Mouse (Mus musculus) spleen, adult 2 months (tissue): ENCODE data around the gene Uhrf1. TPM values are rescaled to one million over a fixed set of nuclear protein-coding genes. Genes with fewer than 3 reads are reported as not detected.

ENCODE experiments used
- DNase-seq, 2 experiments: peaks; one replicate each; pipeline versions ENCODE4 v3.0.0 to v3.0.0-alpha.2; 2012 to 2021; ENCODE audit warnings: low spot score in 2 of 2, low read depth in 1 of 2
- H3K27ac ChIP-seq: fragments of 200-500 bp; 2 replicates; pipeline ENCODE4 v1.5.1; 2012; ENCODE audit warnings: low read length, inconsistent platforms; ENCODE audit not compliant: insufficient read depth
- H3K27me3 ChIP-seq: fragments of 200-500 bp; 2 replicates; pipeline ENCODE4 v1.6.1; 2012; ENCODE audit warnings: mild to moderate bottlenecking, moderate library complexity, low read length, inconsistent platforms; ENCODE audit not compliant: control insufficient read depth, insufficient read depth
- H3K36me3 ChIP-seq: fragments of 200-500 bp; 2 replicates; pipeline ENCODE4 v1.6.1; 2012; ENCODE audit warnings: mild to moderate bottlenecking, low read length, inconsistent platforms; ENCODE audit not compliant: control insufficient read depth, insufficient read depth
- H3K4me1 ChIP-seq: fragments of 200-500 bp; 2 replicates; pipeline ENCODE4 v1.6.1; 2011; ENCODE audit warnings: inconsistent platforms; ENCODE audit not compliant: control insufficient read depth, insufficient read depth, insufficient read length
- H3K4me3 ChIP-seq: fragments of 200-500 bp; 2 replicates; pipeline ENCODE4 v1.5.1; 2011; ENCODE audit warnings: mild to moderate bottlenecking, inconsistent platforms; ENCODE audit not compliant: insufficient read depth, insufficient read length; ENCODE audit errors: extremely low read depth
- CTCF ChIP-seq: fragments of 200-500 bp; IDR thresholded peaks from 2 replicates; pipeline ENCODE4 v1.5.1; 2011; ENCODE audit warnings: mild to moderate bottlenecking, inconsistent platforms; ENCODE audit not compliant: insufficient read depth, insufficient read length, insufficient replicate concordance; ENCODE audit errors: extremely low read depth
- POLR2A ChIP-seq: fragments of 200-500 bp; IDR thresholded peaks from 2 replicates; pipeline ENCODE4 v1.6.1; 2011; ENCODE audit warnings: low read depth, low read length, inconsistent platforms
- WGBS: fragments of 180-500 bp; shearing (Covaris S2); methylation state at CpG from one replicate; pipeline ENCODE4 v1.1.7; 2018; 5-methylcytosine and 5-hydroxymethylcytosine counted together
- polyA plus RNA-seq: library from polyadenylated mRNA; depleted of rRNA; stranded (reverse); fragments of >200 nt; gene quantifications from 2 replicates; pipeline ENCODE4 v1.2.3, GENCODE M21; 2012

Gene Uhrf1
- polyA plus RNA-seq, 1 experiment, result 16.5 TPM

- WGBS, result under 1% methylated on average over 16 of the region's 16 CpGs
- DNase-seq, result peak; percentile 81 to 82
These were observed 12.0 kb upstream of the Uhrf1 start for GRCm38 (mm10) chr17:56291171-56291511.

DNA sequence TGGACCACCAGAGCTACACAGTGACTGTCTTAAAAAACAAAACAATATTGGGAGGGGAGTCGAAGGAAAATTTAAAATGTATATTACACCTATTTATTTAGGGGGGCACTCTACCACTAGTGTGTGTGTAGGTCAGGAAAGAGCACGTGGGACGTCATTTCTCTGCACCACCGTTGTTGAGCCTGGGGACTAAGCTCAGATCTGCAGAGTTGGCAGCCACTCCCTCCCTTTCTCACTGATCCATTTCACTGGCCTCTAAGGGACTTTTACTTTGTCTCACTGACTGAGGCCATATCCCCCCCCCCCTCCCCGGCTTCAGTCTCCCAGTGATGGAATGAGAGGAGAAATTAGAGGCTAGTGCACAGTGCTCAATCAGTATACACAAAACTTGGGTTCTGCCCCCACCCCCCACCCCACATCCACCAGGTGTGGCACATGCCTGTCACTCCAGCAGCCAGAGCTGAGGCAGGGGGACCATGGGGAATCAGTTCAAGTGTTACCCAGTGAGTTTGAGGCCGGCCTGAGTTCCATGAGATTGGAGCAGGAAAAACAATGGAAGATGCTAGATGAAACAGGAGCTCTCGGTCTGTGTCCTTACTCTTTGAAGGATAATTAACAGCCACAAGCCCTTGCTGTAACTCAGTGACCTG, 11.2 kb upstream of the Uhrf1 start:
- Histone ChIP-seq H3K4me3 (no peak overlapping the region), H3K27ac (peak overlapping the region; percentile 80; the same call in 1 of the 2 replicates), H3K36me3 (no peaks in the 10 kb centered on the region), H3K4me1 (peaks cover 24% of the 10 kb centered on the region; the same call in 1 of the 2 replicates), H3K27me3 (no peaks in the 10 kb centered on the region)
- DNase-seq, result no peak
- WGBS, result 57% methylated on average over 7 of the region's 7 CpGs
- TF ChIP-seq CTCF (no peak), POLR2A (no peak)

More at GRCm38 (mm10) chr17:56291171-56291511, 12.0 kb upstream of the Uhrf1 start:
- peak; percentile 92 for TF ChIP-seq CTCF
- TF ChIP-seq POLR2A, result no peak; the same call in 1 of the 2 replicates
- peaks cover 2% of the 10 kb centered on the region for H3K36me3 ChIP-seq
- H3K4me1 ChIP-seq, result peaks cover 24% of the 10 kb centered on the region; the same call in 1 of the 2 replicates
- peak overlapping the region; percentile 57; the same call in 1 of the 2 replicates for H3K4me3 ChIP-seq
- peak overlapping the region; percentile 80 for H3K27ac ChIP-seq
- H3K27me3 ChIP-seq, result no peaks in the 10 kb centered on the region

DNA sequence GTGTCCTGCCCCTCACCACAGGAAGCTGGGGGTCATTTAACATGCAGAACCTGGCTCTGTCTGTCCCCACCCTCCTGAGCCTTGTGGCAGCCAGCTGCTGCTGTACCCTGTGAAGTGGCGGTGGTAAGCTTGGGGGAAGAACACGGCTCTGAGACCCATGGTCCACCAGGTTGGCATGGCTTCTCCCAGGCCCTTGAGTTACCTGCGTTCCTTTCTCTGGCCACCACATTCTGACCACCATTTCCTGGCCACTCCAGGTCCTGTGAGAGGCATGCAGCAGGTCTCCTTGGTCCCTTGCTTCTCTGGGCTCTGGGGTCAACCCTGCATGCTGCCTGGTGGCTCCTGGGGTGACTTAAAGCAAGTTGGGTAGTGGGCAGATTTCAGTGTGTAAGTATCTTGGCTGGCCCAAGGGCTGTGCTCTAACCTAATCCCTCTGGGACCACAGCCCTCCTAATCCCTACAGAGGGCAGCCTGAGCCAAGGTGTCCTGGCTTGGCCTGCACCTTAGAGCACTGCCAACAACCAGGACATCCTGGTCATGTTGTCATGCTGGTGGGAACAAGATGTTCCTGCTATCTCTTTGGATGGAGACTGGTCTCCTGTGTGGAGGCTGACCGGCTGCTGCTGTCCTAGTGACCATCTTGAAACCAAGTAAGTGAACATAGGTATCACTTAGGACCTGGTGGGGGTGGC, 10.4 kb upstream of the Uhrf1 start, which contains the start of gene Plin3:
Gene Plin3, minus strand, starts transcription at position 343 of the 692 bp plus-strand sequence.
- TF ChIP-seq POLR2A, result no peak
- TF ChIP-seq CTCF, result no peak
- peaks cover 24% of the 10 kb centered on the region; the same call in 1 of the 2 replicates for H3K4me1 ChIP-seq
- H3K27ac ChIP-seq, result no peak within 1 kb of the TSS; the same call in 1 of the 2 replicates
- H3K36me3 ChIP-seq, result no peaks in the 10 kb centered on the region
- H3K27me3 ChIP-seq, result no peaks in the 10 kb centered on the region
- WGBS, result 58% methylated on average over 4 of the region's 4 CpGs
- H3K4me3 ChIP-seq, result no peak within 1 kb of the TSS
- DNase-seq, result no peak

- Histone ChIP-seq H3K4me3 (no peak overlapping the region), H3K27ac (no peak overlapping the region), H3K4me1 (peaks cover 24% of the 10 kb centered on the region; the same call in 1 of the 2 replicates), H3K27me3 (no peaks in the 10 kb centered on the region), H3K36me3 (no peaks in the 10 kb centered on the region)
- TF ChIP-seq CTCF (no peak), POLR2A (no peak)
- DNase-seq, result no peak
- 26% methylated on average over 1 of the region's 1 CpGs for WGBS
These were observed 9.8 kb upstream of the Uhrf1 start for GRCm38 (mm10) chr17:56293291-56293690.

DNA sequence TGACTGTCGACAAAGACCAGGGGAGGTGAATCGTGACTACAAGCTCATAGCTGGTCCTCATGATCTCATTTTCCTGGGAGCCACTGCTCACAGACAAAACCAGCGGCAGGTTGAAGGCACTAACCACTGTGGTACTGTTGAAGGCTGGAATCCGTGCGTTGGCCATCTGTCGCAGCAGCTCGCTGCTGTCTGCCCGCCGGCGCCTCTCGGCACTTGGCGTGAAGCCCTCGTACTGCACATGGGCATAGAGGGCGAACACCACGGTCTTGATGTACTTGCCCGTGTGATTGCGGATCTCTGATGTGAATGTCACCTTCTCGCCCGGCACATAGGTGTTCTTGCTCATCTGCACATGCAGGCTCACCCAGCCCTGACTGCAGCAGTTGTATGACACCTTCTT, 8.9 kb upstream of the Uhrf1 start:
- Histone ChIP-seq H3K27me3 (no peaks in the 10 kb centered on the region), H3K4me1 (peaks cover 22% of the 10 kb centered on the region; the same call in 1 of the 2 replicates), H3K36me3 (no peaks in the 10 kb centered on the region), H3K27ac (no peak overlapping the region), H3K4me3 (no peak overlapping the region)
- DNase-seq, result no peak
- 93% methylated on average over 19 of the region's 19 CpGs for WGBS
- TF ChIP-seq POLR2A (no peak), CTCF (no peak)

DNA sequence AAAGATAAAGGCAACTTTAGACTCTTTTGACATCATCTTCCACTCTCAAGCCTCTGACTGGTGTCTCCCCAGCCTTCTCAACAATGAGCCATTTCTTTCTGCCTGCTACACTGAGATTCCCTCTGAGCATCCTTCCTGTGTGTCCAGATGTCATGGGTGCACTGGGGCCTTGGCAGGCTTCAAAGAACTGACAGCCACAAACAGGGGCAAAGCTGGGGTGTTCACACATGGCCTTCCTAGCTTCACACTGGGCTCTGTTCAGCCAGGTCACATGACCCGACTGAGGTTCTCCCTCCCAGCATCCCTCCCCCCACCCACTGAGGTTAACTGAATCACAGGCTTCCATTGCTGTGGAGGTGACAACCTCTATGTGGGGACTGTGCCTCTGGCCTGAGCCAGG, 6.9 kb upstream of the Uhrf1 start:
- Histone ChIP-seq H3K27me3 (no peaks in the 10 kb centered on the region), H3K4me1 (peaks cover 17% of the 10 kb centered on the region; the same call in 1 of the 2 replicates), H3K36me3 (no peaks in the 10 kb centered on the region), H3K4me3 (no peak overlapping the region), H3K27ac (no peak overlapping the region)
- WGBS, result 56% methylated on average over 1 of the region's 1 CpGs
- no peak for DNase-seq
- TF ChIP-seq CTCF (no peak), POLR2A (no peak)

- WGBS, result 94% methylated on average over 1 of the region's 1 CpGs
- Histone ChIP-seq H3K27ac (no peak overlapping the region), H3K27me3 (no peaks in the 10 kb centered on the region), H3K36me3 (no peaks in the 10 kb centered on the region), H3K4me3 (no peak overlapping the region), H3K4me1 (peaks cover 3% of the 10 kb centered on the region; the same call in 1 of the 2 replicates)
- TF ChIP-seq POLR2A, result no peak
- TF ChIP-seq CTCF, result no peak
- no peak for DNase-seq
These were observed 4.9 kb upstream of the Uhrf1 start for GRCm38 (mm10) chr17:56298238-56298637.
